Mouse (Mus musculus) kidney, embryonic 15.5 days (tissue): ENCODE data around the gene Lrrc1. TPM values are rescaled to one million over a fixed set of nuclear protein-coding genes. Genes with fewer than 3 reads are reported as not detected.
A peak's percentile ranks its signal among the peaks of the same experiment; 100 is the strongest.

Experiments used
- ATAC-seq: fragments of 200-750 bp; cut with Nextera tagmentation; replicated peaks from 2 replicates; pipeline ENCODE4 v1.8.0; 2017; ENCODE audit warnings: moderate TSS enrichment; ENCODE audit not compliant: low FRiP score
- H3K27ac ChIP-seq: fragments of 300-500 bp; sonication (generic); 2 replicates; pipeline ENCODE4 v1.5.1; 2015; ENCODE audit warnings: mild to moderate bottlenecking, inconsistent platforms
- H3K27me3 ChIP-seq: fragments of 300-500 bp; sonication (generic); 2 replicates; pipeline ENCODE4 v1.6.1; 2015; ENCODE audit warnings: inconsistent platforms
- H3K36me3 ChIP-seq: fragments of 300-500 bp; sonication (generic); 2 replicates; pipeline ENCODE4 v1.6.1; 2015; ENCODE audit warnings: inconsistent platforms
- H3K4me1 ChIP-seq: fragments of 300-500 bp; sonication (generic); 2 replicates; pipeline ENCODE4 v1.6.1; 2015; ENCODE audit warnings: inconsistent platforms
- H3K4me2 ChIP-seq: fragments of 300-500 bp; sonication (generic); 2 replicates; pipeline ENCODE4 v1.6.1; 2015; ENCODE audit warnings: moderate library complexity, mild to moderate bottlenecking, inconsistent platforms
- H3K4me3 ChIP-seq: fragments of 300-500 bp; sonication (generic); replicated peaks from 2 replicates; pipeline ENCODE4 v1.5.1; 2015; ENCODE audit warnings: mild to moderate bottlenecking, inconsistent platforms
- H3K9ac ChIP-seq: fragments of 300-500 bp; sonication (generic); 2 replicates; pipeline ENCODE4 v1.6.1; 2015; ENCODE audit warnings: mild to moderate bottlenecking, inconsistent platforms
- H3K9me3 ChIP-seq: fragments of 300-500 bp; sonication (generic); replicated peaks from 2 replicates; pipeline ENCODE4 v1.6.1; 2016; ENCODE audit warnings: inconsistent platforms
- WGBS: fragments of 180-500 bp; shearing (Covaris S2); methylation state at CpG from one replicate; pipeline ENCODE4 v1.1.7; 2015; ENCODE audit warnings: mixed read lengths; 5-methylcytosine and 5-hydroxymethylcytosine counted together
- polyA plus RNA-seq: library from polyadenylated mRNA; unstranded; fragments of >200 nt; fragmentation: Nextera tagmentation; extraction: Ambion mirVana; gene quantifications from 2 replicates; pipeline ENCODE4 v1.2.1, GENCODE M21; 2015

Lrrc1 gene
- polyA plus RNA-seq, 1 experiment from 2014 or later: 18.8 TPM

DNA sequence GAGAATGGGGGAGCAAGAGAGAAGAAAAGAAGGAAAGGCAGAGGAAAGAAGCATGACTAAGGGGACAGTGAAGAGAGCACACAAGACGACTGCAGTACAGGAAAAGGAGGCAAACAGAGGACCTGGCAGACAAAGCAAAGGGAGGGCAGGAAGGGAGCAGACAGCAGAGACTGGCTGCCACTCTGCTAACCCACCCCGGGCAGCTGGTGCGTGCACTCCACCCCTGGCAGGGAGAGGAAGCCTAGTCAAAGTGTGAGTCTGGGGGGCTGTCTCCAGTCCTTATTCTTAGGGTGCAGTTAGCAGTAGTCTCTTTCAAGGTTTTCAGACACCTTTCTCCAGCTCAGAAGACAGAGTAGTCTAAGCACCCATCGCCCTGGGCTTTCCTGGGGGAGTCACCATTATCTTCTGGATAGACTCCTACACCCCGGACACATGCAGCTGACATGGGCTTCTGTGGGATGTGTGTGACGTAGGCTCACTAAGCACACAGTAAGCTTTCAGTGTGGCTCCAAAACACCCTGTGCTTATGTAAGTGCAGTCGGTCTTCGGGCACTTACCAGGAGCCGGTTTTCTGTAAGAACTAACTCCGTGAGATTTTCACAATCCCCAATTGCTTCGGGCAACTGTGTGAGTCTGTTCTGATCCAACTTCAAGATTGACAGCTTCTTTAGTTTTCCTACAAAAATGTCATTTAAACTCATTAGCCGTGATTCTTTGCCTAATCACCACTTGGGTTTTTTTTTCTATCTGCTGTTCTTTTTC is 92.4 kb downstream of the Lrrc1 start:
- H3K27me3 ChIP-seq: no peaks in the 10 kb centered on the region
- peaks cover 21% of the 10 kb centered on the region for H3K4me1 ChIP-seq
- no peaks in the 10 kb centered on the region for H3K9me3 ChIP-seq
- 83% methylated on average over 12 of the region's 12 CpGs for WGBS
- no peak overlapping the region for H3K27ac ChIP-seq
- no peak overlapping the region for H3K4me2 ChIP-seq
- peaks cover 37% of the 10 kb centered on the region for H3K36me3 ChIP-seq
- H3K9ac ChIP-seq: no peak overlapping the region
- H3K4me3 ChIP-seq: no peak overlapping the region
- no peak for ATAC-seq

DNA sequence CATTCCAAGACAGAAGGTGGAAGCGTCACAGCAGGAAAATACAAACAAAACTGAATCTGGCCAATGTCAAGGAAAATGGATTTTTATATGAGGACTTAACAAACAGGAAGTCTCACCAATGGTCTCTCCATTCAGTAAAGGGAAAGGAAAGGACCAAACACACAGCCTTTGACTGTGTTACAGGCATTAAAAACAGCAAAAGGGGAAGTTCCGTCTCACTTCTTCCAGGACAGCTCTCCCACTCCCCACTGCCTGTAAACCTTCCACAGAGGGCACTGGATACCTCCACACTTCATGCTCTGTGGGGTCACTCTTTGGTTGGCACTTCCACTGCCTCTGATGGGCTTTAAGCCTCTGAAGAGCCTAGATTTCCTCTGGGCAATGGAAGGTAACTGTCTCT is 94.2 kb downstream of the Lrrc1 start:
- Histone ChIP-seq H3K27me3 (no peaks in the 10 kb centered on the region), H3K27ac (no peak overlapping the region), H3K9ac (no peak overlapping the region), H3K4me3 (no peak overlapping the region), H3K4me2 (no peak overlapping the region), H3K4me1 (peaks cover 5% of the 10 kb centered on the region; the same call in 1 of the 2 replicates), H3K9me3 (no peaks in the 10 kb centered on the region), H3K36me3 (peaks cover 37% of the 10 kb centered on the region)
- WGBS: 65% methylated on average over 2 of the region's 2 CpGs
- no peak for ATAC-seq

DNA sequence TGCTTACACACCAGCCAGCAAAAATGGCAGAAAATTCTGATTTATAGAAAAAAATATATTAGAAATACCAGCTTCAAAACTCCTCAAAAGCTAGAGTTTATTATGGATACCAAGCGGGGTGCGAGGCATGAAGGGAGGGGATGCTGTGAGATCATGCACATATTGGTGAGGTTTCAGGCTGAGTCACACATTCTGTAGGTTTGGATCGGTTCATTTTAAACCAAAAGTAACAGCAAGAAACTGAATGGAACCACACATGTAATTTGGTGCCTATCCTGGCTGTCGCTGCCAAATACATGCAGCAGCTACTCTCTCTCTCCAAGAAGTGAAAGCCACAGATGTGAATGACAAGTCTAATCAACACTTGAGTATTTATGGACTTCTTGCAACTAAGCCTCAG is 99.8 kb downstream of the Lrrc1 start:
- H3K4me2 ChIP-seq: no peak overlapping the region
- H3K36me3 ChIP-seq: peaks cover 25% of the 10 kb centered on the region
- no peak overlapping the region for H3K27ac ChIP-seq
- H3K9ac ChIP-seq: no peak overlapping the region
- H3K4me3 ChIP-seq: no peak overlapping the region
- H3K27me3 ChIP-seq: no peaks in the 10 kb centered on the region
- no peaks in the 10 kb centered on the region for H3K4me1 ChIP-seq
- no peaks in the 10 kb centered on the region for H3K9me3 ChIP-seq
- WGBS: 95% methylated on average over 4 of the region's 4 CpGs
- no peak for ATAC-seq

DNA sequence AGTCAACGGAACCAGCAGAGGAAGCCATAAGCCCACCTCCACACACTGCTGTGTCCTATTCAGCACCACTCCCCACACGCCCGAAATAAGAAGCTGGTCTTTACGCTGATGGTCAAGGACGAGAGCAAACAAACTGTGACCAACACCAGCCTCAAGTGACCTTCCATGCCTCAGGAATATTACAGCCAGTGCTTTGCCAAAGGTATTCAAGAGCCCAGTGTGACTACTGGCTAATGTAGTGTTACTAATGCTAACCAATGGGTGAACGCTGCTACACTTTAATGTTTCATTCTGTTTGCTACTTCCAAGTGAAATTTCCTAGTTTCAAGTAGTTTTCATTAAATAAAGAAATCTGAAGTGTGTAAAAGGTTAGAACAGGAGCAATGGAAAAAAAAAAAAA is 105.3 kb downstream of the Lrrc1 start:
- H3K27ac ChIP-seq: 0 out of 2 replicates have a peak overlapping the region, but pooled peaks have one; percentile 19
- no peak overlapping the region for H3K4me3 ChIP-seq
- H3K27me3 ChIP-seq: no peaks in the 10 kb centered on the region
- peaks cover 22% of the 10 kb centered on the region for H3K36me3 ChIP-seq
- H3K9me3 ChIP-seq: no peaks in the 10 kb centered on the region
- H3K4me1 ChIP-seq: no peaks in the 10 kb centered on the region
- no peak overlapping the region; the same call in 1 of the 2 replicates for H3K4me2 ChIP-seq
- ATAC-seq: no peak
- WGBS: 68% methylated on average over 6 of the region's 6 CpGs
- H3K9ac ChIP-seq: no peak overlapping the region

DNA sequence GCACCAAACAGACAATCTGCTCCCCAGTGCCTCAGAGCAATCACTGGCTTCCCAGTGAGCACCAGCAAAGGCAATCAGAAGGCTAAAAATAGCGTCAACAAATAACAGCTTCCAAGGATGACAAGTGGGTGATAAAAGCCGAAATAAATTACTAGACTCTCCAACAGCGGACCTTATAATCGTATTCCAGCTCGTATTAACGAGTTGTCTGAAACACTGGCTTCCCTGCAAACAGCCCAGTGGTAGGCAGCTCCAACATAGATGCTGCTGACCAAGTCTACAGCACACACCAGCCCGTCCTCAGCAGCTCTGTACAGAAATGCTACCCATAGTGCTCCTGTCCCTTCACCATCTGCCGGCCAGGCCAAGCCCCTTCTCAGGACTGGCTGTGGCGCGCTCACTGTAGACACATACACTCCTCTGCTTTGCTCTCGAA is 105.8 kb downstream of the Lrrc1 start:
- Histone ChIP-seq H3K4me1 (no peaks in the 10 kb centered on the region), H3K36me3 (peaks cover 27% of the 10 kb centered on the region), H3K27me3 (no peaks in the 10 kb centered on the region), H3K4me2 (no peak overlapping the region; the same call in 1 of the 2 replicates), H3K9me3 (no peaks in the 10 kb centered on the region), H3K9ac (no peak overlapping the region), H3K27ac (0 out of 2 replicates have a peak overlapping the region, but pooled peaks have one; percentile 19), H3K4me3 (no peak overlapping the region)
- no peak; the same call in 1 of the 2 replicates for ATAC-seq
- WGBS: 53% methylated on average over 11 of the region's 11 CpGs

DNA sequence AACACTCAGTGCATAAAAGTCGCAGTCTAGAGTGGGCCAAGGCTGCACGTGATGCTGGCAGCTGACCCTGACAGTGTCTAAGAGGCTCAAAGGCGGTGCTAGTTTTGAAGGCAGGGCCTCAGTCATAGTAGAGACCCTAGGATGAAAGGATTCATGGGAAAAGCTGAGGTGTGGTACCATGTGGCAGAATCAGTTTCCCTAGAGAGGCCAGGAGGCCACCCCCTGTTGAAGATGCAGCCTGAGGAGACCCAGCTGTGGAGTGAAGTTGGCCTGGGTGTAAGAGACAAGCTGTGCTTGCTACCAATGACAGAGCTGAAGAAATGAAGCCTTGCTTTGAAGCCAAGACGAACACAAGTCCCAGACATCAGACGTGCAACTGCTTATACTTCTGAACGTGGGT is 107.5 kb downstream of the Lrrc1 start:
- H3K9me3 ChIP-seq: no peaks in the 10 kb centered on the region
- 88% methylated on average over 6 of the region's 6 CpGs for WGBS
- H3K27me3 ChIP-seq: no peaks in the 10 kb centered on the region
- no peak overlapping the region for H3K4me3 ChIP-seq
- H3K36me3 ChIP-seq: peaks cover 37% of the 10 kb centered on the region
- no peaks in the 10 kb centered on the region for H3K4me1 ChIP-seq
- no peak for ATAC-seq
- H3K4me2 ChIP-seq: no peak overlapping the region
- H3K9ac ChIP-seq: no peak overlapping the region
- no peak overlapping the region for H3K27ac ChIP-seq

DNA sequence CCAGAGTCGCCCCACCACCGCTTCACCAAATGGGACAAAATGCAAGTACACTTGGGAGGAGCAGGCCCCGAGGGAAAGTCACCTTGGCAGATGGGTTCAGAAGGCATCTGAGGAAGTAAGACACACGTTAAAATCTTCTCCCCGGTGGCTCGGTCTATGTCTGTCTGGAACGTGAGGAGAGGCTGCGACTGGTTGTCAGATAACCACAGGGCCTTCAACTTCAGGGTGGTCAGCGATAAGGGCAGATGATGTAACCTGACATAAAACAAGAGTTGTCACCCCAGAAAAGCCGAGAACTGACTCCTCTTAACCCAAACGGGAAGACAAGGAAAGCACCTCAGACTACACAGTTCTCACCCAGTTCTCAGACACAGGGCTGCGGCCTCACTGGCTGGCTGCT is 109.7 kb downstream of the Lrrc1 start:
- Histone ChIP-seq H3K4me2 (no peak overlapping the region), H3K27me3 (no peaks in the 10 kb centered on the region), H3K27ac (no peak overlapping the region), H3K4me1 (peaks cover under 1% of the 10 kb centered on the region; the same call in 1 of the 2 replicates), H3K9me3 (no peaks in the 10 kb centered on the region), H3K36me3 (peaks cover 44% of the 10 kb centered on the region), H3K4me3 (no peak overlapping the region), H3K9ac (no peak overlapping the region)
- no peak for ATAC-seq
- WGBS: 60% methylated on average over 12 of the region's 12 CpGs

DNA sequence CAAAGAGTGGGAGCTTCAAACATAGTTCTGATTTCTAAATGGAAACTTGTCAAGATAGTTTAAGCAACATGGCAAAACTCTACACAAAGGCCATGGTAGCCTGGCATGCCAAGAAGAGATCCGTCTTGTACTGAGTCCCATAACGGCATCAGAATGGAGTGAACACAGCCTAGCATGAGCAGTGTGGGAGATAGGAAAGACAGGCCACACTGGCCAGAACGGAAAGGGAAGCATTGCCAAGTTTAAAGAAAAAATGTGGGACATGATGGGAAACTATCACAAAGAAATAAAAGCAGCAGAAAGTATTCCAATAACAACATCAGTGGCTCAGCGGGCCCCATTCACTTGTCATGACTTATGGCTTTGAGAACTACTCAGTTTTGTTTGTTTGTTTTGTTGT is 111.2 kb downstream of the Lrrc1 start:
- Histone ChIP-seq H3K27ac (0 out of 2 replicates have a peak overlapping the region, but pooled peaks have one; percentile 48), H3K4me1 (peaks cover 15% of the 10 kb centered on the region), H3K9ac (no peak overlapping the region), H3K36me3 (peaks cover 44% of the 10 kb centered on the region), H3K27me3 (no peaks in the 10 kb centered on the region), H3K4me3 (no peak overlapping the region), H3K9me3 (no peaks in the 10 kb centered on the region), H3K4me2 (no peak overlapping the region)
- ATAC-seq: no peak
- 76% methylated on average over 4 of the region's 4 CpGs for WGBS

DNA sequence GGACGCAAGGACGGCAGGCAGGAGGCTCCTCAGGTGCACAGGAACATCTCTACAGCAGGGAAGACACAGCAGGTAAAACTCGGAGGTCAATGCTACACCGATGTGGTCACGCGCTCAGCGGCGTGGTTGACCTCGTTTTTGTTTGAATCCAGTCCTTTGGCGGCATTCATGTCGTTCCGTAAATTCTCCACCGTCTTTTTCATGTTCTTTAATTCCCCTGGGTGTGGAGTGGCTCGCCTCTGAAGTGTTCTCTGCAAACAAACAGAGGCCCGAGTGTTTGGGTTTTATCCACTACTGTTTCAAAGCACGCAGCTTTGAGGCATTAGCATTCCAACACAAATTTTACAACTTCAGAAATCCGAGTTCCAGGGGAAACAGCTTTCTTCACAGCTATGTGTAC is 112.6 kb downstream of the Lrrc1 start:
- no peak overlapping the region for H3K27ac ChIP-seq
- H3K36me3 ChIP-seq: peaks cover 36% of the 10 kb centered on the region
- H3K4me2 ChIP-seq: no peak overlapping the region
- H3K27me3 ChIP-seq: no peaks in the 10 kb centered on the region
- ATAC-seq: no peak
- peaks cover 30% of the 10 kb centered on the region for H3K4me1 ChIP-seq
- H3K9me3 ChIP-seq: no peaks in the 10 kb centered on the region
- no peak overlapping the region for H3K9ac ChIP-seq
- no peak overlapping the region for H3K4me3 ChIP-seq
- WGBS: 70% methylated on average over 17 of the region's 17 CpGs

DNA sequence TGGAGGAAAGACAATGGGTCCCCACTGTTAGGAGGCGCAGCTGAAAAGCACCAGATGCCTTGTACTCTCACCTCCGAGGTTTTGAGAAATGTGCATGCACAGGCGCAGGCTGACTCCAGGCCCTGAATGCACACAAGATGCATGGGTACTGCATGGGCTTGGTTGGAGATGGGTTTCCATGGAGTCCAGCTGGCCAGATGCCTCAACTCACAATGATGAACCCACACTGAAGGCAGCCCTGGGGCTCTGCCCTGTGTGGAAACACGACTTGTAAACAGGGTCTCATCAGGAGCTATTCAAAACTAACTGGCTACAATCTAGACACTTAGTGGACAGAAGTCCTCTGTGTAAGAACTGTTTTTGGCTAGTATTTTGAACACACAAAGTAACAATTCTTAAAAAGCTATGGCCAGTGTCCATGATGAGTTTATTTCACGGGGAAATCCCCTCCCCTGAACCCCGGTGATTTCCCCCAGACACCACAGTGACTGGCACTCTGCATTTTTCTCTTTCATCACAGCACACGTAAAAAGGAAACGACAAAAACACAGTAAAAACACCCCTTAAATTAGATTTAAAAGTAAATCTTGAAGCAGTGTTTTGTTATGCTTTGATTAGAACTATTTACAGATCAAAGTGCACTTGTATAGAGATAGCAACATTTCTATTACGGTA is 114.1 kb downstream of the Lrrc1 start:
- H3K4me3 ChIP-seq: no peak overlapping the region
- H3K36me3 ChIP-seq: peaks cover 33% of the 10 kb centered on the region
- no peak overlapping the region for H3K27ac ChIP-seq
- 78% methylated on average over 9 of the region's 9 CpGs for WGBS
- H3K27me3 ChIP-seq: no peaks in the 10 kb centered on the region
- H3K4me1 ChIP-seq: peaks cover 44% of the 10 kb centered on the region
- no peaks in the 10 kb centered on the region for H3K9me3 ChIP-seq
- H3K4me2 ChIP-seq: no peak overlapping the region
- no peak for ATAC-seq
- H3K9ac ChIP-seq: no peak overlapping the region

DNA sequence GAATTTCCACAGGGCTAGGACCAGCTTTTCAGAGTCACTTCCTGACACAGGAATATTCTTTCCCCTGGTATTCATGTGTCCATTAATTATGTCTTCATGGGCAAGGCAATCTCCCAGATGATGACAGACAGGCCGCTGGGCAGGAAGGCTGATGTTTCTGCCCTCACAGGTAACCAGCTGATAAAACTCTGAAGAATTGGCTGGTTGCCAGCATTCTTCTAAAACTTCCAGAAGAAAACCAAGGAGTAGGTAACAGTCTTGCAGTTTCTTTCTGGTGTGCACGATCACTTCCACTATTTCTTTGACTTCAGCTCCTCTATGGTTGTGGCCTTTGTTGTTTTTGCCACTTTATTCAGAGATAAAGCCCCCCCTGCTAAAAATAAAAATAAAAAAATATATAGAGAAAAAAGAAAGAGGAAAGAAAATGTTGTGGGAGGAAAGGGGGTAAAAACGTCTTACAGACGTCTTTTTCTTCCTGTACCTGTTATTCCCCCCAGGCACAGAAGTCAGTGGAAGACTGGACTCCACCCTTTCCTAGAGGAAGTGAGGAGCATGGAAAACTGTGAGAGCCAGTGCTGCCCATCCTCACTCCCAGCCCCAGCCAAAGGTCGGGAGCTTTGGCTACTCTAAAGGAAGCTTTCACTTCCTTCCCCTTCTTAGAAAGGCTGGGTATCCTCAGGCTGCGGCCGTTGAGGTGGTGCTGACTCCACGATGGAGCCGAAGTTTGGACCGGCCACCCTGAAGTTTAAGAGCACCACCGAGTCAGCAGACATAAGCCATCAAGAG is 115.2 kb downstream of the Lrrc1 start:
- Histone ChIP-seq H3K27ac (no peak overlapping the region), H3K9me3 (no peaks in the 10 kb centered on the region), H3K36me3 (peaks cover 33% of the 10 kb centered on the region), H3K4me2 (no peak overlapping the region), H3K4me3 (no peak overlapping the region), H3K4me1 (peaks cover 47% of the 10 kb centered on the region), H3K27me3 (no peaks in the 10 kb centered on the region), H3K9ac (no peak overlapping the region)
- WGBS: 57% methylated on average over 11 of the region's 11 CpGs
- ATAC-seq: no peak

DNA sequence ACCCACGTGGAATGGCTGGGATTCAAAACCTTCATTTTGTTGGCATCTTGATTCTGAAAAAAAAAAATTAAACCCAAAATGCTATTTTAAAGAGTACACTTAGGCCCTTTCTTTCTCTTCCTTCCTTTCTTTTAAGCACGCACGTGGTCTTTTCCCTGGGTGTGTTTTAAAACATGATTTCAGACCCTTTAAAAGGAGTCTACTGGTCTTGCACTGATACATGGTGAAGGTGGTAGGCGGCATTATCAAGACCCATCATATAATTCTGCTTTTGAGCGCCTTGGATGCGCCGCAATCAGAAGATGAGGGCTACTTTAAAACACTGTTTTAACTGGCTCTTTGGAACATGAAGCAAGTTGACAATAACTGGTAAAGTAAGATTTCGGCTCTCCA is 115.9 kb downstream of the Lrrc1 start:
- Histone ChIP-seq H3K9ac (no peak overlapping the region), H3K27ac (peak overlapping the region; percentile 89), H3K9me3 (no peaks in the 10 kb centered on the region), H3K4me1 (peaks cover 47% of the 10 kb centered on the region), H3K4me3 (no peak overlapping the region), H3K4me2 (no peak overlapping the region), H3K27me3 (no peaks in the 10 kb centered on the region), H3K36me3 (peaks cover 27% of the 10 kb centered on the region)
- ATAC-seq: no peak
- WGBS: 82% methylated on average over 8 of the region's 8 CpGs
